Mouse (Mus musculus): ENCODE data around the gene Nav2.

DNA sequence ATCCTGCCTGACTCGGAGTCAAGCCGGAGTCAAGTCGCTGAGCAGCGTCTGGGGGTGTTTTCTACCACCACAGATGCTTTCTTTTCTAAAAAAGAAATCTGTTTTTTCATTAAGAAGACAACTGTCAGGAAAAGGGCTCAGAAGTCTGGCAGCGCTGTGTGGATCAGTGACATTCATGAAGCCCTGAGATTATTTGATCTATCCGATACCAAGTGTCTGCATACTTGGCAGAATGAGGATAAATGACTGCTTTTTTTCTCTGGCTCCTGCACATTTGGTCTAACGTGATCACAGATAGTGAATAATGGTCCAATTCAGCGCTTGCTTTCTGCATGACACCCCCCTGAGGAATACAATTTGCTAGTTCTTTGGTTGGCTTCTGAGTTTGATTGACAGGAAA, 533.7 kb downstream of the Nav2 start:
- TF ChIP-seq CTCF (IDR thresholded peaks at IDR 0.05; ENCODE audit: extremely low read depth, insufficient read depth, low read length), result no peak
- no peak for TF ChIP-seq POLR2A (IDR thresholded peaks at IDR 0.05; ENCODE audit: extremely low read depth, insufficient read depth, low read length)

Data from cortical plate, adult 2 months (tissue).